Mouse (Mus musculus) testis, adult 2 months (tissue): ENCODE measurements around the gene Egfl8.

ENCODE experiments used
- CTCF ChIP-seq: fragments of 200-500 bp; IDR thresholded peaks from 2 replicates; pipeline ENCODE4 v1.5.1; 2012; ENCODE audit warnings: low read depth, mild to moderate bottlenecking, inconsistent platforms, low read length, moderate library complexity; ENCODE audit not compliant: control insufficient read depth, insufficient read depth, insufficient replicate concordance
- POLR2A ChIP-seq: fragments of 200-500 bp; IDR thresholded peaks from 2 replicates; pipeline ENCODE4 v1.6.1; 2012; ENCODE audit warnings: low read depth, mild to moderate bottlenecking, inconsistent platforms, low read length, moderate library complexity; ENCODE audit not compliant: control insufficient read depth

GRCm38 (mm10) chr17:34596098-34596497 is 19.7 kb downstream of the Egfl8 start:
- TF ChIP-seq CTCF (no peak), POLR2A (no peak)
